Mouse (Mus musculus): ENCODE results near the gene Top2b. TPM values are rescaled to one million over a fixed set of nuclear protein-coding genes. Genes with fewer than 3 reads are reported as not detected.

The Top2b gene
- polyA plus RNA-seq (2014; fragmentation: Nextera tagmentation; extraction: Ambion mirVana) = 159 and 186 TPM in 2 replicates

DNA sequence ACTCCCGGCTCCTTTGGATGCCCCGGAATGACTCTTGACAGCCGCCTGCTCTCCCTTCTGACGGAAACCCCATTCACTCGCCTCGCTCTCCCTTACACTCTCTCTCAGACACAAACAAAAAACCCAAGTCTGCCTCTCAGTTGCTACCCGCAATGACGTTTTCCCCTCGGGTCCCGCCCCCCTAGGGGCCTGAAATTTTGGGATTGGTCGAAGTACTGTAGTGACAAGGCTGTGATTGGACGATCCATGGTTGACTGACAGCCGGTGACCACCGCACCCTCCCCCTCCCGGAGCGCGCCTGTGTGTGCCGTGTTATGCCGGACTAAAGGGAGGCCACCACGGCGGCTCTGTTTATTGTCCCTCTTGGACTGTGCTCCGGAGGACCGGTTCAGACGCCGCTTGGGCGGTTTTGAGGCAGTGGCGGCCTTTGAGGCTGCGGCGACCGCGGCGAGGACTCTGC, at the start of gene Top2b:
TSS of gene Top2b (plus strand) at position 302 of the 460 bp plus-strand sequence.
- Histone ChIP-seq H3K4me1 (ENCODE audit: control insufficient read depth, insufficient read depth, low read length) (peaks cover 17% of the 10 kb centered on the region), H3K9me3 (ENCODE audit: control insufficient read depth, low read length) (no peaks in the 10 kb centered on the region), H3K4me3 (ENCODE audit: low read depth, low read length) (peak within 1 kb of the TSS; percentile 94), H3K9ac (ENCODE audit: low read length) (peak within 1 kb of the TSS; percentile 99), H3K27ac (ENCODE audit: low read depth, low read length) (peak within 1 kb of the TSS; percentile 96), H3K4me2 (peak within 1 kb of the TSS; percentile 69), H3K36me3 (ENCODE audit: control insufficient read depth, insufficient read depth, low read length) (no peaks in the 10 kb centered on the region), H3K27me3 (ENCODE audit: control insufficient read depth, insufficient read depth, low read length) (no peaks in the 10 kb centered on the region)
- under 1% methylated on average over 31 of the region's 32 CpGs for WGBS
- peak; percentile 99 for ATAC-seq (ENCODE audit: low FRiP score)
- peak; percentile 99 for DNase-seq (ENCODE audit: low spot score, missing footprints)

DNA sequence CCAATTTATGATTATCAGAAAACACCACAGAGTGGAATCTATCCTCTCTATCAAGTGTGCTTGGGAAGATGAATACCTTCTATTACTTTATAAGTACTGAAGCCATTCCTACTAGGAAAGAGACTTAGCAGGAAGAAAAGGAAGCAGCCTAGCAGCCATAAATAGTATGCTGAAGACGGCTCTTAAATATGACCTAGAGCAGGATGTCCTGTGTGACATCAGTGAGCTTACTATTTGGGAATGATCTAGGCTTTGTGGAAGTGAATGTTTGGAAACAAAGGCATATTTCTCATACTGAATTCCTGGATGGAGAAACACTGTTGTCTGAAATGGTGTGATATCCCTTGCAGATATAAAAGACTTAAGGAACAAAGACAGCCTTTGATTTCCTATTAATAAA, 48.3 kb upstream of the Top2b start:
- Histone ChIP-seq H3K27me3 (ENCODE audit: control insufficient read depth, insufficient read depth, low read length) (no peaks in the 10 kb centered on the region), H3K36me3 (ENCODE audit: control insufficient read depth, insufficient read depth, low read length) (no peaks in the 10 kb centered on the region), H3K4me1 (ENCODE audit: control insufficient read depth, insufficient read depth, low read length) (no peaks in the 10 kb centered on the region), H3K9ac (ENCODE audit: low read length) (no peak overlapping the region), H3K4me2 (no peak overlapping the region), H3K9me3 (ENCODE audit: control insufficient read depth, low read length) (no peaks in the 10 kb centered on the region), H3K27ac (ENCODE audit: low read depth, low read length) (no peak overlapping the region), H3K4me3 (ENCODE audit: low read depth, low read length) (no peak overlapping the region)
- ATAC-seq (ENCODE audit: low FRiP score) (no peak), DNase-seq (ENCODE audit: low spot score, missing footprints) (no peak)
- 74% methylated on average over 1 of the region's 1 CpGs for WGBS

- no peak overlapping the region for H3K27ac ChIP-seq (ENCODE audit: low read depth, low read length)
- H3K4me1 ChIP-seq (ENCODE audit: control insufficient read depth, insufficient read depth, low read length) = no peaks in the 10 kb centered on the region
- H3K27me3 ChIP-seq (ENCODE audit: control insufficient read depth, insufficient read depth, low read length) = no peaks in the 10 kb centered on the region
- ATAC-seq (ENCODE audit: low FRiP score) (no peak), DNase-seq (ENCODE audit: low spot score, missing footprints) (no peak)
- H3K4me3 ChIP-seq (ENCODE audit: low read depth, low read length) = no peak overlapping the region
- no peaks in the 10 kb centered on the region for H3K36me3 ChIP-seq (ENCODE audit: control insufficient read depth, insufficient read depth, low read length)
- no peak overlapping the region for H3K4me2 ChIP-seq
- H3K9ac ChIP-seq (ENCODE audit: low read length) = no peak overlapping the region
- WGBS = 89% methylated on average over 2 of the region's 2 CpGs
- H3K9me3 ChIP-seq (ENCODE audit: control insufficient read depth, low read length) = no peaks in the 10 kb centered on the region
Observed at GRCm38 (mm10) chr14:16319818-16320217, 45.2 kb upstream of the Top2b start.

GRCm38 (mm10) chr14:16324394-16324793, 40.6 kb upstream of the Top2b start:
- Histone ChIP-seq H3K9ac (ENCODE audit: low read length) (no peak overlapping the region), H3K4me3 (ENCODE audit: low read depth, low read length) (no peak overlapping the region), H3K9me3 (ENCODE audit: control insufficient read depth, low read length) (no peaks in the 10 kb centered on the region), H3K27me3 (ENCODE audit: control insufficient read depth, insufficient read depth, low read length) (no peaks in the 10 kb centered on the region), H3K36me3 (ENCODE audit: control insufficient read depth, insufficient read depth, low read length) (no peaks in the 10 kb centered on the region), H3K27ac (ENCODE audit: low read depth, low read length) (no peak overlapping the region), H3K4me1 (ENCODE audit: control insufficient read depth, insufficient read depth, low read length) (peaks cover 10% of the 10 kb centered on the region), H3K4me2 (no peak overlapping the region)
- 84% methylated on average over 4 of the region's 4 CpGs for WGBS
- no peak for ATAC-seq (ENCODE audit: low FRiP score)
- DNase-seq (ENCODE audit: low spot score, missing footprints) = no peak

- Histone ChIP-seq H3K9me3 (ENCODE audit: control insufficient read depth, low read length) (no peaks in the 10 kb centered on the region), H3K27me3 (ENCODE audit: control insufficient read depth, insufficient read depth, low read length) (no peaks in the 10 kb centered on the region), H3K4me2 (no peak overlapping the region), H3K4me1 (ENCODE audit: control insufficient read depth, insufficient read depth, low read length) (peaks cover 11% of the 10 kb centered on the region), H3K36me3 (ENCODE audit: control insufficient read depth, insufficient read depth, low read length) (no peaks in the 10 kb centered on the region), H3K27ac (ENCODE audit: low read depth, low read length) (no peak overlapping the region), H3K4me3 (ENCODE audit: low read depth, low read length) (no peak overlapping the region), H3K9ac (ENCODE audit: low read length) (no peak overlapping the region)
- WGBS = 43% methylated on average over 1 of the region's 1 CpGs
- ATAC-seq (ENCODE audit: low FRiP score) (no peak), DNase-seq (ENCODE audit: low spot score, missing footprints) (no peak)
Observed at GRCm38 (mm10) chr14:16325208-16325607, 39.8 kb upstream of the Top2b start.

DNA sequence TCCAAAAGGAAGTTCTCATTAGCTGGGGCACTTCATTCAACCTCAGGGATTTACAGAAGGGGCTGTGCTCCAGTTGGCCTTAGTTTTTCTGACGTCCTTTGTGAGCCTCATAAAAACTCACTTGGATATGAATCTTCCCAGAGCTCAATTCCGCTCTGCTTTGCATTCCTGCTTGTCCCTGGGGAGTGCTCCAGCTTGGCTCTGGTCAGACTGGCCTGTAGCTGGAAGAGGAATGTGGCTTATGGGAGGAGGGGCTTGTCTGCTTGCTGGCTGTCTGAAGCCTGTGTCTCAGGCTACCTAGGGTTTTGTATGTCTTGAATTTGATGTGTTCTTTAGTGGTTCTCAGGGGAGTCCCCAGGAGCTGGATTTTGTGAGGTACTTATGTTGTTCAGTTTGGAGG, 36.4 kb upstream of the Top2b start:
- 6% methylated on average over 2 of the region's 2 CpGs for WGBS
- Histone ChIP-seq H3K27me3 (ENCODE audit: control insufficient read depth, insufficient read depth, low read length) (no peaks in the 10 kb centered on the region), H3K9ac (ENCODE audit: low read length) (no peak overlapping the region), H3K9me3 (ENCODE audit: control insufficient read depth, low read length) (no peaks in the 10 kb centered on the region), H3K36me3 (ENCODE audit: control insufficient read depth, insufficient read depth, low read length) (no peaks in the 10 kb centered on the region), H3K4me1 (ENCODE audit: control insufficient read depth, insufficient read depth, low read length) (peaks cover 11% of the 10 kb centered on the region), H3K4me3 (ENCODE audit: low read depth, low read length) (no peak overlapping the region), H3K4me2 (no peak overlapping the region), H3K27ac (ENCODE audit: low read depth, low read length) (no peak overlapping the region)
- peak; percentile 81 for ATAC-seq (ENCODE audit: low FRiP score)
- peak; percentile 85 for DNase-seq (ENCODE audit: low spot score, missing footprints)

DNA sequence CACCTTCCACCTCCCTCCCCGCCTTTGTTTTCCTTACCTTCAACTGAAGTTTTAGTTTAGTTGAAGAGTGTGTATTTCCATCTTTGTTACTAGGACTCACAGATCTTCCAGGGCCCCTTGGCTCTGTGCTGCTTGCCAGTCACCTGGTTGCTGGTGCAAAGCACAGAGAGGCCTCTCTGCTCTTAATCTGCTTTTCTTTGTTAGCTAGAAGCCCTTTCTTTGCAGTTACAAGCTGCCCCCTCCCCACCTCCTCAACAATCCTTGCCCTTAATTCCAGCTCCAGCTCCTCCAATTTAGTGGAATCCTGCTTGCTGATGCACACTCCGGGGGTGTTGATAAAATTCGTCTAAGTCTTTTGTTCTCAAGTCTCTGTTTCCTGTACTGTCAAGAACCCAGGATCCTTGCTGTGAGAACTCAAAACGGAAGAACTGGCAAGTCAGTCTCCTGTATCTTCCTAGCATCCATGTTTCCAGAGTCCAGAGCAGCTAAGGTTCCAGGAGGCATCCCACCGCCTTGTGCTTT, 36.0 kb upstream of the Top2b start:
- Histone ChIP-seq H3K4me3 (ENCODE audit: low read depth, low read length) (no peak overlapping the region), H3K9me3 (ENCODE audit: control insufficient read depth, low read length) (no peaks in the 10 kb centered on the region), H3K27me3 (ENCODE audit: control insufficient read depth, insufficient read depth, low read length) (no peaks in the 10 kb centered on the region), H3K27ac (ENCODE audit: low read depth, low read length) (no peak overlapping the region), H3K4me2 (no peak overlapping the region), H3K4me1 (ENCODE audit: control insufficient read depth, insufficient read depth, low read length) (peaks cover 11% of the 10 kb centered on the region), H3K36me3 (ENCODE audit: control insufficient read depth, insufficient read depth, low read length) (no peaks in the 10 kb centered on the region), H3K9ac (ENCODE audit: low read length) (peak overlapping the region; percentile 20; the same call in 1 of the 2 replicates)
- WGBS = 14% methylated on average over 5 of the region's 5 CpGs
- peak; percentile 61 for ATAC-seq (ENCODE audit: low FRiP score)
- DNase-seq (ENCODE audit: low spot score, missing footprints) = peak; percentile 85

- no peaks in the 10 kb centered on the region for H3K36me3 ChIP-seq (ENCODE audit: control insufficient read depth, insufficient read depth, low read length)
- 76% methylated on average over 3 of the region's 3 CpGs for WGBS
- peaks cover 11% of the 10 kb centered on the region for H3K4me1 ChIP-seq (ENCODE audit: control insufficient read depth, insufficient read depth, low read length)
- no peak overlapping the region for H3K9ac ChIP-seq (ENCODE audit: low read length)
- no peak overlapping the region for H3K27ac ChIP-seq (ENCODE audit: low read depth, low read length)
- no peak overlapping the region for H3K4me2 ChIP-seq
- no peaks in the 10 kb centered on the region for H3K27me3 ChIP-seq (ENCODE audit: control insufficient read depth, insufficient read depth, low read length)
- no peak overlapping the region for H3K4me3 ChIP-seq (ENCODE audit: low read depth, low read length)
- DNase-seq (ENCODE audit: low spot score, missing footprints) = peak; percentile 77
- ATAC-seq (ENCODE audit: low FRiP score) = no peak
- H3K9me3 ChIP-seq (ENCODE audit: control insufficient read depth, low read length) = no peaks in the 10 kb centered on the region
Observed at GRCm38 (mm10) chr14:16329756-16330155, 35.2 kb upstream of the Top2b start.

- Histone ChIP-seq H3K4me1 (ENCODE audit: control insufficient read depth, insufficient read depth, low read length) (peaks cover 2% of the 10 kb centered on the region), H3K4me3 (ENCODE audit: low read depth, low read length) (no peak overlapping the region), H3K27me3 (ENCODE audit: control insufficient read depth, insufficient read depth, low read length) (no peaks in the 10 kb centered on the region), H3K27ac (ENCODE audit: low read depth, low read length) (no peak overlapping the region), H3K9me3 (ENCODE audit: control insufficient read depth, low read length) (no peaks in the 10 kb centered on the region), H3K9ac (ENCODE audit: low read length) (no peak overlapping the region), H3K36me3 (ENCODE audit: control insufficient read depth, insufficient read depth, low read length) (no peaks in the 10 kb centered on the region), H3K4me2 (no peak overlapping the region)
- ATAC-seq (ENCODE audit: low FRiP score) = no peak
- DNase-seq (ENCODE audit: low spot score, missing footprints) = no peak
- 89% methylated on average over 3 of the region's 3 CpGs for WGBS
Observed at GRCm38 (mm10) chr14:16334260-16334659, 30.7 kb upstream of the Top2b start.

Measured in midbrain, embryonic 11.5 days (tissue).